16 mouse cellular contexts compared by ENCODE assay signal in genomic region chr8:121561636-121562345, GRCm38 (mm10). TPM values are rescaled to one million over a fixed set of nuclear protein-coding genes. Genes with fewer than 3 reads are reported as not detected.
A peak's percentile ranks its signal among the peaks of the same experiment; 100 is the strongest.
DNase-seq lines count a peak whose midpoint lies in the region.
"Had no signal": no experiment of that assay in that cellular context is flagged by ENCODE, and none has a peak within 500 bp of the region (broad histone marks: within the 10 kb centered on the region; RNA-seq: fewer than 3 reads in every experiment).

No protein-coding gene starts in this region.

- 87% methylated on average over 16 of the region's 16 CpGs for WGBS in heart, embryonic 10.5 days

- H3K27me3 ChIP-seq in heart, embryonic 10.5 days (ENCODE audit: insufficient read depth, poor library complexity, severe bottlenecking), result no peaks in the 10 kb centered on the region
- H3K27me3 ChIP-seq: CH12.LX; forebrain, embryonic 13.5 days had no signal

- intact Hi-C loops in heart, postnatal 10 days (cut with DNase I), result loop anchor here (2.0 kb wide), 1 partner anchor 17 kb away; the partner anchor contains the start of gene Fbxo31

- H3K4me1 ChIP-seq in heart, embryonic 10.5 days, result peaks cover 32% of the 10 kb centered on the region
- H3K4me1 ChIP-seq: forebrain, embryonic 13.5 days had no signal

- no peaks in the 10 kb centered on the region for H3K9me3 ChIP-seq in heart, embryonic 10.5 days
- H3K9me3 ChIP-seq: forebrain, embryonic 13.5 days had no signal

- H3K4me3 ChIP-seq in heart, embryonic 10.5 days, result no peak overlapping the region
- H3K4me3 ChIP-seq: forebrain, embryonic 13.5 days; myocyte had no signal

- peaks cover 36% of the 10 kb centered on the region for H3K36me3 ChIP-seq in heart, embryonic 10.5 days

- H3K27ac ChIP-seq in heart, embryonic 10.5 days, result no peak overlapping the region; the same call in 1 of the 2 replicates
- H3K27ac ChIP-seq: forebrain, embryonic 13.5 days had no signal

- peak; percentile 97 for DNase-seq in heart, adult 11 months
- DNase-seq in heart, embryonic 10.5 days (ENCODE audit: low spot score), result no peak
- DNase-seq in urinary bladder, postnatal 14 days (ENCODE audit: low spot score), result peak; percentile 64
- no peak for DNase-seq in urinary bladder, postnatal 10 days (ENCODE audit: low spot score)
- DNase-seq in heart, postnatal 10 days, result peak; percentile 81 to 83
- peak; percentile 75 for DNase-seq in testis, postnatal 10 days (ENCODE audit: low spot score)
- no peak for DNase-seq in spleen, postnatal 10 days (ENCODE audit: low spot score in 2 of 2)
- DNase-seq in thymus, postnatal 36 days, result no peak
- DNase-seq: retina, postnatal 1 day; thymus, adult 18-20 months had no signal

RNA-seq across cellular contexts. Expression of gene Fbxo31, which starts 16.8 kb away (rescaled TPM):
- polyA plus RNA-seq in heart, embryonic 10.5 days (2016; fragmentation: Nextera tagmentation; extraction: Ambion mirVana), result 10.9 and 17.0 TPM in 2 replicates
- total RNA-seq in heart, postnatal 10 days (2021), result 10 to 100 TPM; 30.2 to 51.0 TPM

RNA-seq across cellular contexts. Expression of gene 1700018B08Rik, which starts 17.7 kb away (rescaled TPM):
- not detected in 2 replicates for polyA plus RNA-seq in heart, embryonic 10.5 days (2016; fragmentation: Nextera tagmentation; extraction: Ambion mirVana)
- total RNA-seq in heart, postnatal 10 days (2021), result not detected
- total RNA-seq: CH12.LX; megakaryocyte progenitor cell, adult 5-6 weeks had no signal
- polyA plus RNA-seq: forebrain, embryonic 13.5 days; hindbrain, embryonic 11.5 days; limb, embryonic 11.5 days; myocyte had no signal

RNA-seq across cellular contexts. Expression of gene Map1lc3b, which starts 28.4 kb away (rescaled TPM):
- 167 and 170 TPM in 2 replicates for polyA plus RNA-seq in heart, embryonic 10.5 days (2016; fragmentation: Nextera tagmentation; extraction: Ambion mirVana)
- total RNA-seq in heart, postnatal 10 days (2021), result 100 to 1,000 TPM; 181 to 187 TPM

Comparison
In these comparisons a context has a peak if more than half of its experiments do, and no peak if none do; other contexts are left out.
1. DNase-seq: peak in heart, adult 11 months (single experiment), urinary bladder, postnatal 14 days (single experiment), heart, postnatal 10 days (2 of 2) and testis, postnatal 10 days (single experiment); none in heart, embryonic 10.5 days (single experiment), urinary bladder, postnatal 10 days (single experiment), spleen, postnatal 10 days (0 of 2) and thymus, postnatal 36 days (0 of 2).